Mouse (Mus musculus): ENCODE data around the gene Shisa6. TPM values are rescaled to one million over a fixed set of nuclear protein-coding genes. Genes with fewer than 3 reads are reported as not detected.
A peak's percentile ranks its signal among the peaks of the same experiment; 100 is the strongest.

Shisa6 gene
- polyA plus RNA-seq, 1 experiment from 2014 or later = 1.4 TPM

DNA sequence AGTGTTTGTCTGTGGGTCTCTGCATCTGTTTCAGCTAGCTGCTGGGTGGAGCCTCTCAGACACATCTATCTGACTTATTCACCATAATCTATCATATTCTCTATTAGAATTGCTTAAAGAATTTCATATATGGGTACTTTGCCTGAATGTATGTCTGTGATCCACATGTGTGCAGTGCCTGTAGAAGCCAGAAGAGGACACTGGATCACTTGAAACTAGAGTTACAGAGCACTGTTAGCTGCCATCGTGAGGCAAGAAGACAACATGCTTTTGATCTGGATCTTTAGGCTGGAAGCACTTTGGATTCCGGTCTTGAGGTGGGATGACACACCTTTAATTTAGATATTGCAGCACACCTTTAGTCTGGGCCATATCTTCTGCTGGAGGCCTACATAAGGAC, 289.2 kb downstream of the Shisa6 start:
- DNase-seq (ENCODE audit: low spot score, missing footprints) (no peak), ATAC-seq (ENCODE audit: low FRiP score) (no peak)
- Histone ChIP-seq H3K9me3 (ENCODE audit: control insufficient read depth, low read length) (no peaks in the 10 kb centered on the region), H3K27ac (ENCODE audit: low read depth, low read length) (no peak overlapping the region), H3K27me3 (ENCODE audit: control insufficient read depth, insufficient read depth, low read length) (no peaks in the 10 kb centered on the region), H3K36me3 (ENCODE audit: control insufficient read depth, insufficient read depth, low read length) (no peaks in the 10 kb centered on the region), H3K4me3 (ENCODE audit: low read depth, low read length) (no peak overlapping the region), H3K4me2 (no peak overlapping the region), H3K4me1 (ENCODE audit: control insufficient read depth, insufficient read depth, low read length) (no peaks in the 10 kb centered on the region), H3K9ac (ENCODE audit: low read length) (no peak overlapping the region)
- 77% methylated on average over 2 of the region's 2 CpGs for WGBS

DNA sequence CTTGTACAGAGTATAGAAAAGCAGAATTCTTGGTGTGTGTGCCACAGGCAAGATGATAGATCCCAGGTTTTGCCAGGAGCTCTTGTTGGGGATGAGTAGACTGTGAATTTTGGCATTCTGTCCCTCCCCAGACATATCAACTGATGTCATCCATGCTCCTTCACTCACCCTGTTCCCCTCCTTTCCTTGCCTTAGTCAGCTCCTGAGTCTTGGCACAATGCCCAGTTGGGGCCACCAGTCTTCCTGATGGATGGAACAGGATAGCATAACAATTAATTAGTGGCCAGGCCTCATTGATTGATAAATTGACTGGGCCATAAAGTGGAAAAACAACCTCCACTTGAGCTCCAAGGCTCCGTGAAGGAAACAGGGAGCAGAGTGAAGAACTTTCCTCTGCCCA, 292.9 kb downstream of the Shisa6 start:
- Histone ChIP-seq H3K27me3 (ENCODE audit: control insufficient read depth, insufficient read depth, low read length) (no peaks in the 10 kb centered on the region), H3K9me3 (ENCODE audit: control insufficient read depth, low read length) (no peaks in the 10 kb centered on the region), H3K4me1 (ENCODE audit: control insufficient read depth, insufficient read depth, low read length) (no peaks in the 10 kb centered on the region), H3K36me3 (ENCODE audit: control insufficient read depth, insufficient read depth, low read length) (no peaks in the 10 kb centered on the region), H3K4me3 (ENCODE audit: low read depth, low read length) (no peak overlapping the region), H3K9ac (ENCODE audit: low read length) (no peak overlapping the region), H3K27ac (ENCODE audit: low read depth, low read length) (no peak overlapping the region), H3K4me2 (no peak overlapping the region)
- no peak for DNase-seq (ENCODE audit: low spot score, missing footprints)
- 71% methylated on average over 1 of the region's 1 CpGs for WGBS
- ATAC-seq (ENCODE audit: low FRiP score) = no peak

DNA sequence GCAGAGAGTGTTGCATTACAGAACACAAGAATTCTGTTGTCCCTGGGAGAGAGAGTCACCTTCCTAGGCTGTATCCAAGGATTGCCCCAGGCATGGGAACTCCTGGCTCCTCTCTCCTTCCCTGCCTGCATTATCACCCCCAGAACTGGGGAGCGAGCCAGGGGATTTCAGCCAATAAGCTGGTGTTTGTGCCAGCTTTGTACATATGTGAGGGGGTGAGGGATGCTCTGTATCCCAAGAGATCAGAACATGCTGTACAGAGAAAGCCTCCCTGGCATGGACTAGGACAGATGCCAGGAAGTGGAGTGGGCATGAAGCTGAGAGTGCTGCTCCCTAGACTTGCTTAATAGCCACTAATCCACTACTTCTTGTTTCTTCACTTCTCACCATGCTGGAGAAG, 303.6 kb downstream of the Shisa6 start:
- no peaks in the 10 kb centered on the region for H3K4me1 ChIP-seq (ENCODE audit: control insufficient read depth, insufficient read depth, low read length)
- H3K9ac ChIP-seq (ENCODE audit: low read length) = no peak overlapping the region
- no peak overlapping the region for H3K27ac ChIP-seq (ENCODE audit: low read depth, low read length)
- no peaks in the 10 kb centered on the region for H3K9me3 ChIP-seq (ENCODE audit: control insufficient read depth, low read length)
- DNase-seq (ENCODE audit: low spot score, missing footprints) (no peak), ATAC-seq (ENCODE audit: low FRiP score) (no peak)
- H3K27me3 ChIP-seq (ENCODE audit: control insufficient read depth, insufficient read depth, low read length) = no peaks in the 10 kb centered on the region
- WGBS = 80% methylated on average over 1 of the region's 1 CpGs
- no peak overlapping the region for H3K4me3 ChIP-seq (ENCODE audit: low read depth, low read length)
- H3K4me2 ChIP-seq = no peak overlapping the region
- no peaks in the 10 kb centered on the region for H3K36me3 ChIP-seq (ENCODE audit: control insufficient read depth, insufficient read depth, low read length)

- DNase-seq (ENCODE audit: low spot score, missing footprints) (no peak), ATAC-seq (ENCODE audit: low FRiP score) (no peak)
- Histone ChIP-seq H3K9me3 (ENCODE audit: control insufficient read depth, low read length) (no peaks in the 10 kb centered on the region), H3K4me1 (ENCODE audit: control insufficient read depth, insufficient read depth, low read length) (no peaks in the 10 kb centered on the region), H3K27me3 (ENCODE audit: control insufficient read depth, insufficient read depth, low read length) (no peaks in the 10 kb centered on the region), H3K4me3 (ENCODE audit: low read depth, low read length) (no peak overlapping the region), H3K27ac (ENCODE audit: low read depth, low read length) (no peak overlapping the region), H3K9ac (ENCODE audit: low read length) (no peak overlapping the region), H3K36me3 (ENCODE audit: control insufficient read depth, insufficient read depth, low read length) (no peaks in the 10 kb centered on the region), H3K4me2 (no peak overlapping the region)
- WGBS = 82% methylated on average over 3 of the region's 3 CpGs
These were observed 307.3 kb downstream of the Shisa6 start for GRCm38 (mm10) chr11:66218469-66218868.

GRCm38 (mm10) chr11:66188627-66189287, 337.0 kb downstream of the Shisa6 start:
- Histone ChIP-seq H3K36me3 (ENCODE audit: control insufficient read depth, insufficient read depth, low read length) (no peaks in the 10 kb centered on the region), H3K4me1 (ENCODE audit: control insufficient read depth, insufficient read depth, low read length) (no peaks in the 10 kb centered on the region), H3K9ac (ENCODE audit: low read length) (no peak overlapping the region), H3K9me3 (ENCODE audit: control insufficient read depth, low read length) (no peaks in the 10 kb centered on the region), H3K4me2 (no peak overlapping the region), H3K4me3 (ENCODE audit: low read depth, low read length) (no peak overlapping the region), H3K27ac (ENCODE audit: low read depth, low read length) (no peak overlapping the region), H3K27me3 (ENCODE audit: control insufficient read depth, insufficient read depth, low read length) (no peaks in the 10 kb centered on the region)
- DNase-seq (ENCODE audit: low spot score, missing footprints) (no peak), ATAC-seq (ENCODE audit: low FRiP score) (no peak)
- 87% methylated on average over 3 of the region's 3 CpGs for WGBS

DNA sequence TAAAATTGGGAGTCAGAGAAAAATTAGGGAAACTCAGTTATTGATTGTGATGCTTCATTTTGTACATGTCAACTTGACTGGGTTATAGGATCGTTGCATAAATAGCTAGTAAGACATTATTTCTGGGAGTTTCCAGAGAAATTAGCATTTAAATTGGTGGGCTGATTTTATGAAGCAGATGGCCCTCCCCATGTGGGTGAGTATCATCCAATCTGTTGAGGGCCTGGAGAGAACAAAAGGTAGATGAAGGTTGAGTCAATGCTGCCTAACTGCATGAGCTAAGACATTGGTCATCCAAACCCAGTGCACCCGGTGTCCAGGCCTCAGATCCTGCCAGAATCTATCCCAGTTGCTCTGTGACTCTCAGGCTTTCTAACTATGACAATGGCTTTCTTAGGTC, 337.6 kb downstream of the Shisa6 start:
- Histone ChIP-seq H3K4me3 (ENCODE audit: low read depth, low read length) (no peak overlapping the region), H3K27me3 (ENCODE audit: control insufficient read depth, insufficient read depth, low read length) (no peaks in the 10 kb centered on the region), H3K4me1 (ENCODE audit: control insufficient read depth, insufficient read depth, low read length) (no peaks in the 10 kb centered on the region), H3K36me3 (ENCODE audit: control insufficient read depth, insufficient read depth, low read length) (no peaks in the 10 kb centered on the region), H3K9ac (ENCODE audit: low read length) (no peak overlapping the region), H3K4me2 (no peak overlapping the region), H3K27ac (ENCODE audit: low read depth, low read length) (no peak overlapping the region), H3K9me3 (ENCODE audit: control insufficient read depth, low read length) (no peaks in the 10 kb centered on the region)
- 83% methylated on average over 2 of the region's 2 CpGs for WGBS
- no peak for DNase-seq (ENCODE audit: low spot score, missing footprints)
- ATAC-seq (ENCODE audit: low FRiP score) = no peak

- H3K27ac ChIP-seq (ENCODE audit: low read depth, low read length) = no peak overlapping the region
- H3K4me3 ChIP-seq (ENCODE audit: low read depth, low read length) = no peak overlapping the region
- 84% methylated on average over 2 of the region's 2 CpGs for WGBS
- no peak for ATAC-seq (ENCODE audit: low FRiP score)
- no peak overlapping the region for H3K4me2 ChIP-seq
- peaks cover 6% of the 10 kb centered on the region; the same call in 1 of the 2 replicates for H3K9me3 ChIP-seq (ENCODE audit: control insufficient read depth, low read length)
- H3K4me1 ChIP-seq (ENCODE audit: control insufficient read depth, insufficient read depth, low read length) = no peaks in the 10 kb centered on the region
- no peak for DNase-seq (ENCODE audit: low spot score, missing footprints)
- H3K9ac ChIP-seq (ENCODE audit: low read length) = no peak overlapping the region
- H3K27me3 ChIP-seq (ENCODE audit: control insufficient read depth, insufficient read depth, low read length) = no peaks in the 10 kb centered on the region
- no peaks in the 10 kb centered on the region for H3K36me3 ChIP-seq (ENCODE audit: control insufficient read depth, insufficient read depth, low read length)
These were observed 348.0 kb downstream of the Shisa6 start for GRCm38 (mm10) chr11:66177781-66178180.

DNA sequence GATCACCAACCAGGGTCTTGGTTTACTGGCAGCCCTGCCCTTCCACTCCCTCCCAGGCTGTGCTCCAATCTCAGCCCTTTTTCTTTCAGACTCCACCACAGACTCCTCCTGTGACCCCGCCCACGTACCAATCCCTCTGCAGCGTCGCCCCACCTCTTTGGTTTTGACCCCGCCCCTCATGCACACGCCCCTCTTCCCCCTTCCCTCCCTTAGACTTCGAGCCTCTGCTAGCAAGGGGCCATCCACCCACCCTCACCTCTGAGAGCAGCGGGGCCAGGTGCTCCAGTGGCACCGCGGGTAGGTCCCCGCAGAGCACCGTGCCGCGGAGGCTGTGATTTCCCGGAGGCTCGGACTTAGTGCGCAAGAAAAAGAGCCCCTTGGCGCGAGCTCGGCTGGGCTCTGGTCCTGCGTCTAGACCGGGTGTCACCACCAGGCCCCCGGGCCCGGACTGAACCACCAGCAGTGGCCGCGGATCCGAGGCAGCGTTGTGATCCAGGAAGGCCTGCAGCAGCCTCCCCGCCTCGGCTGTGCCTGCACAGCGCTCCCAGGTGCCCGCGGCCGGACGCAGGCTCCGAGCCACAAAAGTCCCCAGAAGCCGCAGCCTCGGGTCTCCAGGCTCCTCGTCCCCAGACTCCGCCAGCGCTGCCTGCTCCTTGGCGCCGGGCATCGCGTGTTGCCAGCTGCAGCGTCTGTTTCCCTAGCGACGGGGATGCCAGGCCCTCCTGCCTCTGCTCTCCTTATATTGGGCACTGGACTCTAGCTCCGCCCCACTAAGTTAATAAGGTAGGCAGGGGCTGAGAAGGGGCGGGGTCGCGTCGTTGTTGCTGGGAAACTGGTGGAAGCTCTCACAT, 357.7 kb downstream of the Shisa6 start, which contains the start of gene Dnah9:
Gene Dnah9 (minus strand): TSS at position 751 of the 851 bp plus-strand sequence.
- ATAC-seq (ENCODE audit: low FRiP score) (peak; percentile 94), DNase-seq (ENCODE audit: low spot score, missing footprints) (peak; percentile 97)

DNA sequence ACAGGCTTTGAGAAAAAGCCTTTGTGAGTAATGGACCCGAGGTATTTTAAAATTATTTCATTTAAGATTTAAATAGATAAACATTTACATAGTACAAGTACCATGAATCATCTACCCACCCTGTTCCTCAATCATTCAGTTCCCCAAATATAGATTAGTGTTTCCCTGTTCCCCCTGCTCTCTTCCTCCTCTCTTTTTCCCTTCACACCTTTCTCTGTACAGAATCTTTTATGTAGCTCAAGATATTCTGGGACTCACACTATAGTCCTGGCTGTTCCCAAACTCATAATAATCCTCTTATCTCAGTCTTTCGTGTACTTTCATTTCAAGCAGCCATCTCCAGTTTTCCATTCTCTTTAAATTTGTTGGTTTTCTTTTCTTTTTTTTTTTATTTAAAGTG, 361.7 kb downstream of the Shisa6 start:
- no peaks in the 10 kb centered on the region for H3K4me1 ChIP-seq (ENCODE audit: control insufficient read depth, insufficient read depth, low read length)
- no peak overlapping the region for H3K27ac ChIP-seq (ENCODE audit: low read depth, low read length)
- no peaks in the 10 kb centered on the region for H3K36me3 ChIP-seq (ENCODE audit: control insufficient read depth, insufficient read depth, low read length)
- no peaks in the 10 kb centered on the region for H3K27me3 ChIP-seq (ENCODE audit: control insufficient read depth, insufficient read depth, low read length)
- 87% methylated on average over 2 of the region's 2 CpGs for WGBS
- no peak overlapping the region for H3K4me2 ChIP-seq
- DNase-seq (ENCODE audit: low spot score, missing footprints) (no peak), ATAC-seq (ENCODE audit: low FRiP score) (no peak)
- H3K9ac ChIP-seq (ENCODE audit: low read length) = no peak overlapping the region
- no peaks in the 10 kb centered on the region for H3K9me3 ChIP-seq (ENCODE audit: control insufficient read depth, low read length)
- no peak overlapping the region for H3K4me3 ChIP-seq (ENCODE audit: low read depth, low read length)

More for the DNA sequence above, 357.7 kb downstream of the Shisa6 start, which contains the start of gene Dnah9:
- no peaks in the 10 kb centered on the region for H3K4me1 ChIP-seq (ENCODE audit: control insufficient read depth, insufficient read depth, low read length)
- H3K4me2 ChIP-seq = peak within 1 kb of the TSS; percentile 96
- no peaks in the 10 kb centered on the region for H3K9me3 ChIP-seq (ENCODE audit: control insufficient read depth, low read length)
- WGBS = under 1% methylated on average over 53 of the region's 53 CpGs
- peak within 1 kb of the TSS; percentile 31 for H3K9ac ChIP-seq (ENCODE audit: low read length)
- H3K36me3 ChIP-seq (ENCODE audit: control insufficient read depth, insufficient read depth, low read length) = no peaks in the 10 kb centered on the region
- H3K4me3 ChIP-seq (ENCODE audit: low read depth, low read length) = peak within 1 kb of the TSS; percentile 52
- H3K27me3 ChIP-seq (ENCODE audit: control insufficient read depth, insufficient read depth, low read length) = no peaks in the 10 kb centered on the region
- 0 out of 2 replicates have a peak within 1 kb of the TSS, but pooled peaks have one; percentile 16 for H3K27ac ChIP-seq (ENCODE audit: low read depth, low read length)
